Mouse (Mus musculus) lung, embryonic 14.5 days (tissue): Measurements from ENCODE around the gene Lifr. TPM values are rescaled to one million over a fixed set of nuclear protein-coding genes. Genes with fewer than 3 reads are reported as not detected.

Source experiments
- ATAC-seq: fragments of 200-750 bp; cut with Nextera tagmentation; 2 replicates; pipeline ENCODE4 v1.8.0; 2017; ENCODE audit warnings: mild to moderate bottlenecking, moderate TSS enrichment, moderate library complexity; ENCODE audit not compliant: insufficient read depth
- DNase-seq: peaks from one replicate; pipeline ENCODE4 v3.0.0-alpha.2; 2015
- H3K27ac ChIP-seq: fragments of 300-500 bp; sonication (generic); 2 replicates; pipeline ENCODE4 v1.5.1; 2014; ENCODE audit warnings: low read depth, mild to moderate bottlenecking, moderate library complexity
- H3K27me3 ChIP-seq: fragments of 300-500 bp; sonication (generic); 2 replicates; pipeline ENCODE4 v1.6.1; 2014; ENCODE audit warnings: low read length, control low read depth; ENCODE audit not compliant: insufficient read depth
- H3K36me3 ChIP-seq: fragments of 300-500 bp; sonication (generic); 2 replicates; pipeline ENCODE4 v1.6.1; 2014; ENCODE audit warnings: control low read depth; ENCODE audit not compliant: insufficient read depth
- H3K4me1 ChIP-seq: fragments of 300-500 bp; sonication (generic); 2 replicates; pipeline ENCODE4 v1.6.1; 2014; ENCODE audit warnings: antibody characterized with exemption, control low read depth; ENCODE audit not compliant: insufficient read depth
- H3K4me2 ChIP-seq: fragments of 300-500 bp; sonication (generic); 2 replicates; pipeline ENCODE4 v1.6.1; 2014; ENCODE audit warnings: mild to moderate bottlenecking
- H3K4me3 ChIP-seq: fragments of 300-500 bp; sonication (generic); 2 replicates; pipeline ENCODE4 v1.5.1; 2014; ENCODE audit warnings: low read depth, low read length
- H3K9ac ChIP-seq: fragments of 300-500 bp; sonication (generic); 2 replicates; pipeline ENCODE4 v1.6.1; 2014
- H3K9me3 ChIP-seq: fragments of 300-500 bp; sonication (generic); 2 replicates; pipeline ENCODE4 v1.6.1; 2016; ENCODE audit warnings: low read depth, low read length, control low read depth
- CTCF ChIP-seq: IDR thresholded peaks from 2 replicates; pipeline ENCODE4 v1.5.1; 2016; ENCODE audit warnings: antibody characterized with exemption, low read depth
- WGBS: fragments of 180-500 bp; shearing (Covaris S2); extraction: QIAGEN DNeasy Blood & Tissue Kit; methylation state at CpG from one replicate; pipeline ENCODE4 v1.1.7; 2014; 5-methylcytosine and 5-hydroxymethylcytosine counted together
- polyA plus RNA-seq: library from polyadenylated mRNA; unstranded; fragments of >200 nt; fragmentation: Nextera tagmentation; extraction: Ambion mirVana; gene quantifications from 2 replicates; pipeline ENCODE4 v1.2.1, GENCODE M21; 2014

Lifr gene
- polyA plus RNA-seq, 1 experiment from 2014 or later: 31.0 TPM

- Histone ChIP-seq H3K27ac (peak overlapping the region; percentile 46; the same call in 1 of the 2 replicates), H3K9me3 (no peaks in the 10 kb centered on the region), H3K36me3 (peaks cover 20% of the 10 kb centered on the region; the same call in 1 of the 2 replicates), H3K9ac (no peak overlapping the region), H3K4me2 (peak overlapping the region; percentile 15; the same call in 1 of the 2 replicates), H3K27me3 (no peaks in the 10 kb centered on the region), H3K4me1 (peaks cover 13% of the 10 kb centered on the region), H3K4me3 (no peak overlapping the region)
- no peak for TF ChIP-seq CTCF
- DNase-seq (peak; percentile 80), ATAC-seq (peak; percentile 57)
- WGBS: 43% methylated on average over 7 of the region's 7 CpGs
Measured at GRCm38 (mm10) chr15:7154737-7155090, 64.3 kb downstream of the Lifr start.

- DNase-seq (no peak), ATAC-seq (no peak)
- Histone ChIP-seq H3K9me3 (no peaks in the 10 kb centered on the region), H3K9ac (no peak overlapping the region), H3K4me1 (peaks cover 13% of the 10 kb centered on the region), H3K27ac (no peak overlapping the region), H3K27me3 (no peaks in the 10 kb centered on the region), H3K36me3 (peaks cover 33% of the 10 kb centered on the region; the same call in 1 of the 2 replicates), H3K4me2 (no peak overlapping the region), H3K4me3 (no peak overlapping the region)
- TF ChIP-seq CTCF: no peak
- 79% methylated on average over 6 of the region's 6 CpGs for WGBS
Measured at GRCm38 (mm10) chr15:7157658-7158057, 67.2 kb downstream of the Lifr start.

GRCm38 (mm10) chr15:7159869-7160268 lies 69.5 kb downstream of the Lifr start:
- ATAC-seq (no peak), DNase-seq (no peak)
- WGBS: 85% methylated on average over 9 of the region's 9 CpGs
- H3K4me1 ChIP-seq: peaks cover 2% of the 10 kb centered on the region
- H3K4me3 ChIP-seq: no peak overlapping the region
- TF ChIP-seq CTCF: no peak
- H3K9ac ChIP-seq: no peak overlapping the region
- no peaks in the 10 kb centered on the region for H3K27me3 ChIP-seq
- H3K27ac ChIP-seq: no peak overlapping the region
- no peaks in the 10 kb centered on the region for H3K9me3 ChIP-seq
- no peak overlapping the region for H3K4me2 ChIP-seq
- H3K36me3 ChIP-seq: peaks cover 49% of the 10 kb centered on the region; the same call in 1 of the 2 replicates

GRCm38 (mm10) chr15:7160321-7160720 lies 69.9 kb downstream of the Lifr start:
- Histone ChIP-seq H3K9ac (no peak overlapping the region), H3K36me3 (peaks cover 52% of the 10 kb centered on the region; the same call in 1 of the 2 replicates), H3K9me3 (no peaks in the 10 kb centered on the region), H3K4me3 (no peak overlapping the region), H3K4me1 (no peaks in the 10 kb centered on the region), H3K27me3 (no peaks in the 10 kb centered on the region), H3K4me2 (no peak overlapping the region), H3K27ac (no peak overlapping the region)
- TF ChIP-seq CTCF: no peak
- 82% methylated on average over 8 of the region's 8 CpGs for WGBS
- DNase-seq (no peak), ATAC-seq (no peak)

GRCm38 (mm10) chr15:7163851-7164250 lies 73.4 kb downstream of the Lifr start:
- DNase-seq: no peak

GRCm38 (mm10) chr15:7166735-7167134 lies 76.3 kb downstream of the Lifr start:
- Histone ChIP-seq H3K4me2 (no peak overlapping the region), H3K27me3 (no peaks in the 10 kb centered on the region), H3K27ac (no peak overlapping the region), H3K4me1 (no peaks in the 10 kb centered on the region), H3K36me3 (peaks cover 46% of the 10 kb centered on the region), H3K9me3 (no peaks in the 10 kb centered on the region), H3K4me3 (no peak overlapping the region), H3K9ac (no peak overlapping the region)
- WGBS: 84% methylated on average over 9 of the region's 9 CpGs
- DNase-seq (no peak), ATAC-seq (no peak)
- TF ChIP-seq CTCF: no peak

More at GRCm38 (mm10) chr15:7163851-7164250, 73.4 kb downstream of the Lifr start:
- Histone ChIP-seq H3K4me1 (no peaks in the 10 kb centered on the region), H3K36me3 (peaks cover 54% of the 10 kb centered on the region), H3K4me2 (no peak overlapping the region), H3K27ac (no peak overlapping the region), H3K27me3 (no peaks in the 10 kb centered on the region), H3K9me3 (no peaks in the 10 kb centered on the region), H3K9ac (no peak overlapping the region), H3K4me3 (no peak overlapping the region)
- no peak for TF ChIP-seq CTCF
- 72% methylated on average over 6 of the region's 6 CpGs for WGBS
- no peak for ATAC-seq

GRCm38 (mm10) chr15:7167238-7167905 lies 77.0 kb downstream of the Lifr start:
- ATAC-seq: peak; percentile 11; the same call in 1 of the 2 replicates

More at GRCm38 (mm10) chr15:7167238-7167905, 77.0 kb downstream of the Lifr start:
- Histone ChIP-seq H3K4me3 (no peak overlapping the region), H3K27me3 (no peaks in the 10 kb centered on the region), H3K9ac (no peak overlapping the region), H3K36me3 (peaks cover 42% of the 10 kb centered on the region), H3K4me1 (no peaks in the 10 kb centered on the region), H3K9me3 (no peaks in the 10 kb centered on the region), H3K4me2 (no peak overlapping the region), H3K27ac (no peak overlapping the region)
- no peak for DNase-seq
- TF ChIP-seq CTCF: no peak
- WGBS: 70% methylated on average over 10 of the region's 10 CpGs
